Mouse (Mus musculus) splenic B cell, adult 2 months (primary cell): ENCODE results near the gene Dnajb13.
A peak's percentile ranks its signal among the peaks of the same experiment; 100 is the strongest.

ENCODE experiments used
- DNase-seq: peaks from one replicate; pipeline ENCODE4 v3.0.0-alpha.2; 2011; ENCODE audit warnings: low read depth, low spot score
- H3K27me3 ChIP-seq: 2 replicates; pipeline ENCODE4 v1.6.1; 2012; ENCODE audit warnings: mild to moderate bottlenecking, low read length, moderate library complexity, mixed read lengths; ENCODE audit not compliant: control insufficient read depth, poor library complexity, insufficient read depth, severe bottlenecking
- H3K36me3 ChIP-seq: 2 replicates; pipeline ENCODE4 v1.6.1; 2012; ENCODE audit warnings: mild to moderate bottlenecking, low read length, moderate library complexity, mixed read lengths; ENCODE audit not compliant: control insufficient read depth, poor library complexity, insufficient read depth, severe bottlenecking

Gene Dnajb13

DNA sequence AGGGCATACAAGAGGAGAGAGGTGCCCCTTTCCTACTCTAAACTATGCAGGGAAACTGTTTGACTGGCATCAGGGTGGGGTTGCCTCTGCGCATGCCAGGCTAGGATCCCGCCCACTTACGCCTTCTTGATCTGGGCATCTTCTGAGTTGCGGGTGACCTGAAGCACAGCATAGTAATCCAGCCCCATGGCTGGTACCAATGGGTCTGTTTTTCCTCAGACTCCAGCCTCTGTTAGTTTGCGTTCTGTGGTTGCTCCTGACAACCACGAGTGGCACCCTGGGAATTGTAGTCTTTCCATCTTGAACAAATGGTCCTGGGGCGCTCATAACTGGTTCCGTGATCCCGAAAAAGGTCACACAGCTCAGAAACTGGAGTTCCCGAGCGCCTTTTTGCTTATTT lies at the start of gene Dnajb13:
Gene Dnajb13 (minus strand): TSS at position 388 of the 400 bp plus-strand sequence.
- no peak for DNase-seq
- Histone ChIP-seq H3K36me3 (no peaks in the 10 kb centered on the region), H3K27me3 (peaks cover 3% of the 10 kb centered on the region; the same call in 1 of the 2 replicates)

DNA sequence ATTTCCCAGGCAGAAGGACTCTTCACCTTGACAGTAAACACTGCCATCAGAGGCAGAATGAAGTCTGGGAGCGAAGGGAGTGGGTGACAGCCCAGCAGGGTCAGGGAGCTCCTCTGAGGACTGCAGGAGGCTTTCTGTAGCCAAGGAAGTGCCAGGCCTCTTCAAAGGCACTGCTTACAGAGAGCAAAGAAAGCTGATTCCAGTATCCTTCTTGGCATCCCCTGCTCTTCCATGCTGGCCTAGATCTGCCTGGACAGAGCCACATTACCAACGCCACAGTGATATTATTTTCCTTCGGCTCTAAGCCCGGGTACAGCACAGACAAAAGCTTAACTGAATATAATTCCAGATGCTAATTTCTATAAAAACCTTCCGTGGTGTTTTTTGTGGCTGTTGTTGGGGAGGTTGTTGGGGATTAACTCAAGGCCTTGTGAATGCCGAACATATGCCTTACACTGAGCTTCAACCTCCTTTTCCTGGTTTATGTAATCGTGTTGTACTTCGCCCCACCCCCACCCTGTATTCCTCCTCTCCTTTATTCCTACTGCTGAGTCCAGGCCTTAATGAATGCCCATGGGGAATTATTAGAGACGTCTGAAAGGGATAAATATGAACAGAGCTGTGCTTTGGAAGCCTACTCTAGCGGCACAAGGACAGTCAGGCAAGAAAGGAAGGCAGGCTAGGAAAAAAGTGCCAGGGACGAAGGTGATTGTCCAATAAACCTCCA lies 47.3 kb upstream of the Dnajb13 start:
- H3K36me3 ChIP-seq = no peaks in the 10 kb centered on the region; the same call in 1 of the 2 replicates
- no peak for DNase-seq
- H3K27me3 ChIP-seq = no peaks in the 10 kb centered on the region

DNA sequence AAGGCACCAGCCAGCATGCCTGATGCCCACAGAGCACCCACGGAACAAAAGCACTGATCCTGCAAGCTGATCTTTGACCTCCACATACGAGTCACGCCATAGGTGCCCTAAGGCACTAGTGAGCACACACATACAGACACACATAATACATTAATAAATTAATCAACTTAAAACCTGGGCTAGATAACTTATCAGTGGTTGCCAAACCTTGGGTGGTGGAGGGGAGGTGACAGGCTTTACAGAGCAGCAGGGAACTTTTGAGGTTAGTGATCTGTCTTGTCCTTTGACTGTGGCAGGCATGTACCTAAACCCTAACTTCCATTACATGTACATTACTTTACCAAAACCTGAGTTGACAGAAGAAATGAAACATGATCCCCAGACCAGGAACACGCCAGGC lies 44.6 kb upstream of the Dnajb13 start:
- no peak for DNase-seq
- Histone ChIP-seq H3K36me3 (no peaks in the 10 kb centered on the region; the same call in 1 of the 2 replicates), H3K27me3 (no peaks in the 10 kb centered on the region)

DNA sequence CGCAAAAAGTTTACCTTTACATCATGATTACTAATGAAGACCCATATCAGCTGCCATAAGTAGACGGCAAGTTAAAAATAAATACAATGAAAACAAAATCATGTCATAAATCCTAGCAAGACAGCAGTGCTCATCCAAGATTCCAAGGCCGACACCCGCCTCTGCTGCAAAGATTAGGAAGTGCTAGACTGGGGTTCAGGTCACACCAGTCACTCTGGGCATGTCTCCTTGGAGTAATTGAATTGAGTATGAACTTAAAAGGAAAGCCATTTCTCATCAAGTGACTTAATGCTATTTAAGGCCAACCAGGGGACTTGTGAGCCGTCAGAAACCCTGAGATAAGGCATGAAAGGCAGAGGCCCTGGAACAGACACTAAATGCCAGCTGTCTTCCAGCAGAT lies 42.5 kb upstream of the Dnajb13 start:
- DNase-seq = no peak
- Histone ChIP-seq H3K36me3 (no peaks in the 10 kb centered on the region; the same call in 1 of the 2 replicates), H3K27me3 (no peaks in the 10 kb centered on the region)

DNA sequence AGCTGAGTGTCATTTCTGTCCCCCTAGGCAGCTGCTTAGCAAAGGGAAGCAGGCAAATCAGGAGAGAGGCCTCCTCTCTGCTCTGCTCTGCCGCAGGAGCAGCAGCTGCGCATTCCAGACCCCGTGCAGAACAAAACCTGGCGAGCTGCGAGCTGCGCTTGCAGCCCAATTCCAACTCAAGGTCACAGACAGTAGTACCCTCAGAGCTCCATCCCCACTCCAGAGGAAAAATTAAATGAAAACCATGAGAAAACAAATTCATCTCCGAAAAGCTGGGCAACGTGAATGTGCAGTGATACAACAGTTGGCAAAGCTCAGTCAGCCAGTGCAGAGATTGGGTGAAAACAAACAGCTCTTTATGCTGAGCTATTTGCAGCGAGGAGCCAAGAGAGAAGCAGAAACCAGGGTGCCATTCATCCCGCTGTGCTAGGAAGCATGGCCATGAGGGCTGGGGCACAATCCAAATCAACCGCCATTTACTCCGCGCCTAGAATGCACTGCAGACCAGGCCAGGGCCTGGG lies 40.7 kb upstream of the Dnajb13 start:
- no peak for DNase-seq
- Histone ChIP-seq H3K36me3 (no peaks in the 10 kb centered on the region), H3K27me3 (no peaks in the 10 kb centered on the region)

DNA sequence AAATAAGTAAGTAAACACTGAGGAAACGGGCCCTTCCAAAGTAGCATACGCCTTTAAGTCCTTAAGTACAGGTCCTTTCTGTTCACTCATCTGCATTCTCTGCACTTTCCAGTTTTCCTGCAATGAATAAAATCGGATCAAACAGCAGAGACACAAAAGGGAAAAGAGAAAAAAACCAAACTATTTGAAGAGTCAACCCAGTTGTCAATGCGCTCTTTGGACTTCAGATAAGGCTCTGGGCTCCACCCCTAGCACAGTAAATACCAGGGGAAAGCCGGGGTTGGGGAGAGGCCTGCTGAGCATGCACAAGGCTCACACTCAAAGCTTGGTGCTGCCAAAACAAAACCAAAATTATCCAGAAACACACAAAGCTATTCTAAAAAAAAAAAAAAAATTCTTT lies 40.2 kb upstream of the Dnajb13 start:
- H3K27me3 ChIP-seq = no peaks in the 10 kb centered on the region
- no peaks in the 10 kb centered on the region for H3K36me3 ChIP-seq
- no peak for DNase-seq

DNA sequence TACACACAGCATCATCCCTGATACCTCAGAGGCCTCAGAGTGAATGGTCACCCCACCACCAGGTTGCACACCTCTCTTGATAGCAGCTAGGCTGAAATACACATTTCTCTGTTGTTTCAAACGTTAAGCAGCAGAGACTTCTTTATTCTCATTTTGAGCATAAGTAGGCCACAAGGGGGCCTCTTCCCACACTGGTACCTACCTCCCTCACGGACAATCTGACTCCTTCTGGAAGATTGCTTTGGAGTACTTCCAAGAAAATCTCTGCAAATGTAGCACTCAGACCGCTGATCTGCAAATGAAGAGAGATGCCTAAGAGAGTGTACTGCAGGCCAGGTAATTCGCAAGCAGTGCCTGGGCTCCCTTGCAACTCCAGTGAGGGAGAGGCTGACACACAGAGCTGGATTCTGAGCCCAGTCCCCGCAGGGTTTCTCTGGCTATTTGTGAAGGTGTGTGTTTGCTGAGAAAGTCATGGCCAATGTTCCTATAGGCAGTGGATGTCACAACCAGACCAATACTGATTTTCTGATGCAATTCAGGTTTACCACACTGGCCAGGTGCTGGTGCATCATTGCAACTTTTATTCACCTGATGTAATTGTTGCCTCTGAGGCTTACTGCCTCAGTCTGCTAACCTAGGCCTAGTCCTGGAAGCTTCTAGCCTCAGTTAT lies 35.7 kb upstream of the Dnajb13 start:
- Histone ChIP-seq H3K36me3 (no peaks in the 10 kb centered on the region), H3K27me3 (no peaks in the 10 kb centered on the region)
- DNase-seq = peak; percentile 8

DNA sequence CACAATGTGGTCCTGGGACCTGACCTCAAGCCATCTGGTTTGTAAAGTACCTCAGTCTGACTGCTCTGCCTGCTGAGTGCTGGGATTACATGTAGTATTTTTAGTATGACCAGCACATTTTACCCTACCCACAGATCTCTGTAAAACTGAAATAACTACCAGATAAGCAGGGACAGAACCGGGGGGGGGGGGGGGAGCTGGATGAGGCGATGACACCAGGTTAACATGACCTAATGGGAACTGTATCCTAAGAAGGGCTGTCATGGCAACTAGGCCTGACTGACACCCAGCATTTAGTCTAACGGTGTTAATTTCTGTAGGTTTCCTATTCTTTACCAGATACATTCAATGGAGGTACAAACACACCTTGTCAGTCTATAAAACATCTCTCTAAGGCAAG lies 35.0 kb upstream of the Dnajb13 start:
- no peaks in the 10 kb centered on the region for H3K27me3 ChIP-seq
- DNase-seq = no peak
- no peaks in the 10 kb centered on the region for H3K36me3 ChIP-seq

DNA sequence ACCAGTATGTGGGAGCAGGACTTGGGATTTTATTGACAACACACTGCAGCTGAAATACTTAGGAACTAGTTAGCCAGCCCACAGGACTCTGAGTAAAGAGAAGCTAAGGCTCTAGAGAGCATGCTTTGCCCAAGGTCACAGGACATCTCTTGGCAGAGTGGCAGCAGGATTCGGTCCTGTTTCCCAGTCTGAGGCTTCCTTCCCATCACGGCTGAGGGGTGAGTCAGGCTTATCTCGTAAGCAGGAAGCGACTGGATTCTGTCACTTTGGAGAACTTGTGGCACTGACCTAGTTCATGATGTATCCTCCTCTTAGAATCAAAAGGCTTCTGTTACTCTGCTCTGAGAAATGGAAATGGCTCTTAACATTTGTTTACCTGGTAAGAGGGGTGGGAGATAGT lies 32.9 kb upstream of the Dnajb13 start:
- DNase-seq = no peak
- H3K36me3 ChIP-seq = no peaks in the 10 kb centered on the region
- H3K27me3 ChIP-seq = no peaks in the 10 kb centered on the region

DNA sequence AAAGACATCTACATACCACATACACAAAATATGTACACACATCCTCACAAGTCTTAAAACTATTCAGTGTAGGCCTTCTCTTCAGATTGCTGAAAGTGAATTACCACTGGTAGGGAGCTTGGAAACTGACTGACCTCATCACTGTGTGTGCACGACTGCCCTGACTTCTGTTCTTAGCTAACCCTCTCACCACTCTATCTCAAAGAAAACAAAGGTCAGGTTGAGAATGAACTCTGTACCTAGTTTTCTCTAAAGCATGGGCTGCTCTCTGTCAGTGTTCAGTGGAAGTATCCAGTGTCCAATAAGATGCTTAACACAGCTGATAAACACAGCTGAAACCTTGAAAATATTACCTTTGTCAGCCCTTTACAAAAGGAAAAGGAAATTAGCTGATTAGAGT lies 29.7 kb upstream of the Dnajb13 start:
- H3K27me3 ChIP-seq = no peaks in the 10 kb centered on the region
- H3K36me3 ChIP-seq = no peaks in the 10 kb centered on the region
- DNase-seq = no peak

DNA sequence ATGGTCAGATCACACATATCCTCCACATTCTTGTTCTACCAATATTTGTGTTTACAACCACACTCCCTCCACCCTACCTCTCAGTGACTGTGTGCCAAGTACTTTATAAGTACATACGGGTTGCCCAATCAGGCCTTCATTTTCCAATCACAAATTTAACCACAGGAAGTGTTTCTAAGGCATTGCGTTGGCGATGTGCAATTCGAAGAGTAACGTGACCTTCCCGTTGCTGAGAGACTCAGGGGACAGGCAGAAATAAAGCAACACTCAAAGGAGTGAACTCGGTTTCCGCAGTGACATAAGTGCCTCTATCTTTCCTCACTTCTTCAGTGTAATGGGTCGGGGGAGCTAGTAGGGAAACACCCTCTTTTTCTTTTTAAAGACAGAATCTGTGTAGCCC lies 24.8 kb upstream of the Dnajb13 start:
- DNase-seq = no peak
- H3K36me3 ChIP-seq = no peaks in the 10 kb centered on the region
- H3K27me3 ChIP-seq = no peaks in the 10 kb centered on the region

DNA sequence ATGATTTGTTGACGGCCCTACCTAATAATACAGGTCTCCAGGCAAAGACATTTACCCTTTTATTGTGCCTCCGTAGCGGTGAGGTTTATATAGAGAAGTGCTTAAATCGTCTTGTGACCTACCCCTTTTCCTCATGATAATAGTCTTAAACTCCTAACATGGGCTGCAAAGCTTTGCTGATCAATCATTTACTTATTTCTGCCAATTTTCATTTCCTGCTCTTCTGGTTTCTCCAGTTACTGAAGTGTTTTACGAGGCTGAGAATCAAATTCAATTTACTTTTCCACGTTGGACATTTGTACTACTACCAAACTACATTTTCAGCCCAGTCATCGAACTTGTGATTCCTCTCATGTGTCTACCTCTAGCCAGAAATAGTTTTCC lies 22.8 kb upstream of the Dnajb13 start:
- Histone ChIP-seq H3K36me3 (no peaks in the 10 kb centered on the region), H3K27me3 (no peaks in the 10 kb centered on the region)
- no peak for DNase-seq

DNA sequence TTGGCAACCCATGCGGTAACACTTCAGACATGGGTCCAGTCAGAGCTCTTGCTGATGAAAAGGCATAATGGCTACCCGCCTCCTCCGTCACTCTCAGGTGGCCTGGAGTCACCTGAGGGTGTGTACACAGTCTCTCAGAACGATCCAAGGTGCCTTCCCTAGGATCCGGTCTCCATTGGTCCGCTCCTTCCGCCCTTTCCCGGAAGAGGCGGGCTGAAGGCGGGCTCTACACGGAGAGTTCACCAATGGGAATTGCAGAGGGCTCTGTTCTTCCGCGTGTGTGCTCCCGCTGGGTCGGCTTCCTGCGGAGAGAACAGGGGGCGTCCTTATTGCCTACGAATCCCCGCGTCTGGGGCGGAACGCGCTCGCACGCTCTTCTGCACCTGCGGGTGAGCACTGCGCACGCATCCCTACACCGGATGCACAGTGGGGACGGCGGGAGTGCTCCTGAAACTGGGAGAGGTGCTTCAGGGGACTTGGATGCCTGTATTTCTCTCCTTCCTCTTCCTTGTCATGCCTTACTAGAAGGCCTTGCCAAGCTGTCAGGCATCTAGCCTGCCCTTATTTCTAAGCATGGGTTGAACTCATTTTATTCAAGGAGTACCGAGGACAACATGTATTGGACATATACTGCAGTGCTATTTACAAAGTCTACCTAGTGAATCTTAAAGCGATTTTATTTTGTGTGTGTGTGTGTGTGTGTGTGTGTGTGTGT lies 22.2 kb upstream of the Dnajb13 start, which contains the start of gene Coa4:
Gene Coa4 (plus strand): TSS at position 268 of the 715 bp plus-strand sequence.
- Histone ChIP-seq H3K27me3 (no peaks in the 10 kb centered on the region), H3K36me3 (no peaks in the 10 kb centered on the region)
- peak; percentile 93 for DNase-seq

DNA sequence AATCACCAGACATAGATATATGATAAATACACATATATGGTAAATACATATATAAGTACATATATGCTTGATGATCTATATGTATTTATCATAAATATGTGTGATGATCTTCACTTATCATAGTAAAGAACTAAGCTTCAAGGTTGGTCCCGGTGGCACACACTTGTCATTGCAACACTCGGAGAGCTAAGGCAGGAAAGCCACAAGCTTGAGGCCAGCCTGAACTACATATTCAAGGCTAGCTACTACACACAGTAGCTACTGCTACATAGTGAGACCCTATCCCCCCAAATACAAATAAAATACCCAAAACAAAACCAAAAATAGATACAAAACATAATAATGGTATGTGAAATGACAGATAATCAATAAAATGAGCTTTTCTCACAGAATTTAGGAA lies 21.1 kb upstream of the Dnajb13 start:
- H3K36me3 ChIP-seq = no peaks in the 10 kb centered on the region
- no peaks in the 10 kb centered on the region for H3K27me3 ChIP-seq
- no peak for DNase-seq

DNA sequence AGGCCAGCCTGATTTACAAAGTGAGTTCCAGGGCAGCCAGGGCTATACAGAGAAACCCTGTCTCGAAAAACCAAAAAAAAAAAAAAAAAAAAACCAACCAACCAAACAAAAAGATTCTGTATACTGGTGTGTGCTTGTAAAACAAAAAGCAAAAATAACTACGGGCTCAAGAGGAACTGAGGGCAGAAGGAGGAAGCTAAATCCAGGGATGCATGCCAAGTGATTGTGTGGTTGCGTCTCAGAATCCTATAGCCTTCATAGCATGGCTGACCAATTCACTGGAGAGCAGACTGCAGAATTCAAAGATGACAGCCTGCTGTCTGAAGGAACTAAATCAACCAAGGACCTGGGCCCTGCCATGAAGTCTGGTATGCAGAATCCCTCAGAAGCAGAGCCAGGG lies 19.5 kb upstream of the Dnajb13 start:
- DNase-seq = no peak
- H3K36me3 ChIP-seq = no peaks in the 10 kb centered on the region

More for the DNA sequence above, 19.5 kb upstream of the Dnajb13 start:
- no peaks in the 10 kb centered on the region for H3K27me3 ChIP-seq
